In the genomic region with DNA sequence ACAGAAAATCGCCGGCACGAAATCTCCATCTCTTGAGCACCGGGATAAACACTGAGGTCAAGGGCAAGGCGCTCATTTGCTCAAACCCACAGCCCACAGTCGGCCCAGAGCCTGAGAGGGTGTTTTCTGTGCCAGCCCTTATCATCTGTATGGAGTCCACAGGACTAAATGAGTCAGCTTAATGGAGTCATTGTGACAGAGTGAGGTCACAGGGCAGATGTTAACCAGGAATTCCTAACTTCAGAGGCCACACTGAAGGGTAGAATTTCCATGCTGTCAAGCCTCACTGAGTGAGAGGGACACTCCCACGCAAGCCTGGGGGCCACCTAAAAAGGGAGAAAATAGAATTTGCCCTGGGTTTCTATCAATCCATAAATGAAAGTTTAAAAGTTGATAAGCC, we compare ENCODE assay signal across 10 mouse cellular contexts. TPM values are rescaled to one million over a fixed set of nuclear protein-coding genes. Genes with fewer than 3 reads are reported as not detected.
DNase-seq lines count a peak whose midpoint lies in the region; ATAC-seq and TF ChIP-seq lines count a peak whose summit lies in the region.
"Had no signal": no experiment of that assay in that cellular context is flagged by ENCODE, and none has a peak within 500 bp of the region (broad histone marks: within the 10 kb centered on the region; RNA-seq: fewer than 3 reads in every experiment).

No protein-coding gene starts in this region.

- DNase-seq in heart, postnatal 25 days (ENCODE audit: low spot score) = no peak
- DNase-seq in 416B (ENCODE audit: low read depth) = peak; percentile 17
- peak; percentile 38 for DNase-seq in adrenal gland, postnatal 14 days
- no peak for DNase-seq in urinary bladder, postnatal 4 days (ENCODE audit: low spot score in 2 of 2)

- intact Hi-C loops in heart, postnatal 25 days (cut with DNase I) = no loop called here

- no peak for TF ChIP-seq CTCF in intestine, postnatal 0 days (IDR thresholded peaks at IDR 0.05; ENCODE audit: low read depth)

- H3K4me1 ChIP-seq in heart, embryonic 14.5 days (ENCODE audit: control insufficient read depth in 2 of 2, insufficient read depth in 2 of 2, low read length in 2 of 2) = peaks cover 50 to 55% of the 10 kb centered on the region in 2 experiments
- peaks cover 6% of the 10 kb centered on the region; the same call in 1 of the 2 replicates for H3K4me1 ChIP-seq in intestine, postnatal 0 days (replicated peaks; ENCODE audit: control insufficient read depth, insufficient read depth, low read length)
- peaks cover 10% of the 10 kb centered on the region for H3K4me1 ChIP-seq in neural tube, embryonic 15.5 days

- 20% methylated on average over 7 of the region's 7 CpGs for WGBS in heart, embryonic 14.5 days
- 39% methylated on average over 7 of the region's 7 CpGs for WGBS in intestine, postnatal 0 days
- WGBS in neural tube, embryonic 15.5 days = 79% methylated on average over 7 of the region's 7 CpGs

- no peaks in the 10 kb centered on the region for H3K9me3 ChIP-seq in heart, embryonic 14.5 days (ENCODE audit: control insufficient read depth, low read length)
- no peaks in the 10 kb centered on the region for H3K9me3 ChIP-seq in intestine, postnatal 0 days (ENCODE audit: control insufficient read depth)
- H3K9me3 ChIP-seq in neural tube, embryonic 15.5 days (replicated peaks) = no peaks in the 10 kb centered on the region
- H3K9me3 ChIP-seq: midbrain, embryonic 12.5 days had no signal

- no peak overlapping the region for H3K4me3 ChIP-seq in heart, embryonic 14.5 days (ENCODE audit: control insufficient read depth in 1 of 2, insufficient read depth in 1 of 2, low read depth in 1 of 2, low read length in 2 of 2)
- H3K4me3 ChIP-seq in intestine, postnatal 0 days (ENCODE audit: low read depth, low read length) = no peak overlapping the region
- H3K4me3 ChIP-seq in neural tube, embryonic 15.5 days (replicated peaks) = no peak overlapping the region
- H3K4me3 ChIP-seq: erythroblast, embryonic 14.5 days; midbrain, embryonic 12.5 days had no signal

- H3K27me3 ChIP-seq in heart, embryonic 14.5 days (ENCODE audit: control insufficient read depth, insufficient read depth, low read length) = no peaks in the 10 kb centered on the region
- H3K27me3 ChIP-seq in intestine, postnatal 0 days (replicated peaks; ENCODE audit: control insufficient read depth, insufficient read depth, low read length) = no peaks in the 10 kb centered on the region
- no peaks in the 10 kb centered on the region for H3K27me3 ChIP-seq in neural tube, embryonic 15.5 days (replicated peaks)

- no peaks in the 10 kb centered on the region for H3K36me3 ChIP-seq in heart, embryonic 14.5 days (ENCODE audit: control insufficient read depth, insufficient read depth, low read length)
- H3K36me3 ChIP-seq in intestine, postnatal 0 days (ENCODE audit: control insufficient read depth, insufficient read depth) = no peaks in the 10 kb centered on the region
- no peaks in the 10 kb centered on the region for H3K36me3 ChIP-seq in neural tube, embryonic 15.5 days
- H3K36me3 ChIP-seq: midbrain, embryonic 12.5 days had no signal

- 0 out of 2 replicates have a peak, but pooled peaks have one; percentile 43 for ATAC-seq in heart, embryonic 14.5 days (ENCODE audit: insufficient number of reproducible peaks, insufficient read depth, low FRiP score, low read depth)
- peak; percentile 76 for ATAC-seq in intestine, postnatal 0 days
- ATAC-seq in erythroid progenitor cell, adult 5-6 weeks (replicated peaks; ENCODE audit: low FRiP score, poor library complexity, severe bottlenecking) = no peak
- ATAC-seq in neural tube, embryonic 15.5 days (ENCODE audit: low FRiP score) = no peak

- H3K9ac ChIP-seq in heart, embryonic 14.5 days (ENCODE audit: low read length) = no peak overlapping the region
- H3K9ac ChIP-seq in intestine, postnatal 0 days (ENCODE audit: low read depth, low read length) = no peak overlapping the region
- H3K9ac ChIP-seq in neural tube, embryonic 15.5 days (replicated peaks) = no peak overlapping the region
- H3K9ac ChIP-seq: midbrain, embryonic 12.5 days had no signal

- H3K27ac ChIP-seq in heart, embryonic 14.5 days (replicated peaks in 1 of 2; ENCODE audit: control insufficient read depth in 1 of 2, insufficient read depth in 1 of 2, low read depth in 2 of 2, low read length in 2 of 2) = peak overlapping the region; percentile 85 to 94
- H3K27ac ChIP-seq in intestine, postnatal 0 days (ENCODE audit: low read depth, low read length) = no peak overlapping the region
- H3K27ac ChIP-seq in neural tube, embryonic 15.5 days (replicated peaks) = no peak overlapping the region
- H3K27ac ChIP-seq: midbrain, embryonic 12.5 days had no signal

- H3K4me2 ChIP-seq in heart, embryonic 14.5 days (ENCODE audit: low read length) = no peak overlapping the region
- no peak overlapping the region for H3K4me2 ChIP-seq in intestine, postnatal 0 days (replicated peaks; ENCODE audit: low read depth)
- H3K4me2 ChIP-seq in neural tube, embryonic 15.5 days = no peak overlapping the region
- H3K4me2 ChIP-seq: midbrain, embryonic 12.5 days had no signal

RNA-seq across cellular contexts. Expression of a gene that starts 35.2 kb away (rescaled TPM):
- 85.9 and 92.3 TPM in 2 replicates for polyA plus RNA-seq in heart, embryonic 14.5 days (2014; fragmentation: Nextera tagmentation; extraction: Ambion mirVana)
- total RNA-seq in heart, postnatal 25 days (2021) = 10 to 100 TPM; 35.8 to 50.2 TPM
- total RNA-seq in adrenal gland, postnatal 14 days (2021) = 16.0 and 17.8 TPM in 2 replicates
- polyA plus RNA-seq in intestine, postnatal 0 days (2015; fragmentation: Nextera tagmentation; extraction: Ambion mirVana) = 15.9 and 19.4 TPM in 2 replicates
- total RNA-seq in erythroid progenitor cell, adult 5-6 weeks (2015; ENCODE audit: low replicate concordance) = not detected in 2 replicates
- not detected in 2 replicates for total RNA-seq in erythroid progenitor cell, adult 5-6 weeks (2017; ENCODE audit: low replicate concordance)
- polyA plus RNA-seq in neural tube, embryonic 15.5 days (2015; fragmentation: Nextera tagmentation; extraction: Ambion mirVana) = 16.5 and 17.4 TPM in 2 replicates
- polyA plus RNA-seq: erythroblast, embryonic 14.5 days had no signal

Comparison
In these comparisons a context has a peak if more than half of its experiments do, and no peak if none do; other contexts are left out.
1. ATAC-seq: peak in heart, embryonic 14.5 days (single experiment) and intestine, postnatal 0 days (single experiment); none in erythroid progenitor cell, adult 5-6 weeks (single experiment) and neural tube, embryonic 15.5 days (single experiment).
2. H3K27ac ChIP-seq: peak in heart, embryonic 14.5 days (2 of 2); none in intestine, postnatal 0 days (single experiment) and neural tube, embryonic 15.5 days (single experiment).
3. DNase-seq: peak in 416B (single experiment) and adrenal gland, postnatal 14 days (single experiment); none in heart, postnatal 25 days (single experiment) and urinary bladder, postnatal 4 days (0 of 2).
4. RNA of a gene that starts 35.2 kb away (total RNA-seq): 35.8 to 50.2 TPM in heart, postnatal 25 days and 16.0 to 17.8 TPM in adrenal gland, postnatal 14 days; not detected in erythroid progenitor cell, adult 5-6 weeks; every median in the first group is over 10 times any median in the second.